In genomic region chr14:26533821-26534756, GRCm38 (mm10) we compare ENCODE assay signal across 8 mouse cellular contexts. TPM values are rescaled to one million over a fixed set of nuclear protein-coding genes. Genes with fewer than 3 reads are reported as not detected.
DNase-seq lines count a peak whose midpoint lies in the region; ATAC-seq and TF ChIP-seq lines count a peak whose summit lies in the region.

No protein-coding gene starts in this region.

- H3K27ac ChIP-seq in embryonic facial prominence, embryonic 15.5 days (replicated peaks) = peak overlapping the region; percentile 87
- peak overlapping the region; percentile 90 for H3K27ac ChIP-seq in heart, embryonic 12.5 days (ENCODE audit: poor library complexity, severe bottlenecking)
- H3K27ac ChIP-seq in lung, embryonic 15.5 days = peak overlapping the region; percentile 59

- peaks cover 43% of the 10 kb centered on the region for H3K4me1 ChIP-seq in G1E (ENCODE audit: insufficient read depth, low read depth, low read length)
- H3K4me1 ChIP-seq in embryonic facial prominence, embryonic 15.5 days = peaks cover 29% of the 10 kb centered on the region
- peaks cover 27% of the 10 kb centered on the region for H3K4me1 ChIP-seq in heart, embryonic 12.5 days (replicated peaks)
- H3K4me1 ChIP-seq in lung, embryonic 15.5 days = peaks cover 32% of the 10 kb centered on the region

- peak; percentile 58 for DNase-seq in G1E (ENCODE audit: low spot score)
- peak; percentile 73 for DNase-seq in adrenal gland, postnatal 10 days
- DNase-seq in kidney, postnatal 25 days = peak; percentile 52 to 75
- DNase-seq in right cerebral cortex, postnatal 10 days (ENCODE audit: low spot score in 2 of 2) = peak; percentile 50 to 62
- DNase-seq in yolk sac, embryonic 10.5 days (ENCODE audit: low spot score) = no peak

- peak overlapping the region; percentile 87 for H3K9ac ChIP-seq in embryonic facial prominence, embryonic 15.5 days
- H3K9ac ChIP-seq in heart, embryonic 12.5 days = peak overlapping the region; percentile 98
- H3K9ac ChIP-seq in lung, embryonic 15.5 days = peak overlapping the region; percentile 96

- peak overlapping the region; percentile 70 for H3K4me2 ChIP-seq in embryonic facial prominence, embryonic 15.5 days (replicated peaks)
- H3K4me2 ChIP-seq in heart, embryonic 12.5 days = peak overlapping the region; percentile 96
- H3K4me2 ChIP-seq in lung, embryonic 15.5 days = peak overlapping the region; percentile 88

- no peaks in the 10 kb centered on the region for H3K27me3 ChIP-seq in G1E (ENCODE audit: insufficient read depth, low read length)
- no peaks in the 10 kb centered on the region for H3K27me3 ChIP-seq in embryonic facial prominence, embryonic 15.5 days
- 0 out of 2 replicates have a peak, but pooled peaks cover 5% of the 10 kb centered on the region for H3K27me3 ChIP-seq in heart, embryonic 12.5 days (replicated peaks)
- H3K27me3 ChIP-seq in lung, embryonic 15.5 days = no peaks in the 10 kb centered on the region

- H3K4me3 ChIP-seq in G1E (ENCODE audit: low read depth, low read length) = peak overlapping the region; percentile 97
- H3K4me3 ChIP-seq in embryonic facial prominence, embryonic 15.5 days (replicated peaks) = peak overlapping the region; percentile 85
- H3K4me3 ChIP-seq in heart, embryonic 12.5 days = peak overlapping the region; percentile 85
- peak overlapping the region; percentile 76 for H3K4me3 ChIP-seq in lung, embryonic 15.5 days

- no peaks in the 10 kb centered on the region for H3K9me3 ChIP-seq in G1E (replicated peaks)
- no peaks in the 10 kb centered on the region for H3K9me3 ChIP-seq in embryonic facial prominence, embryonic 15.5 days (replicated peaks)
- H3K9me3 ChIP-seq in heart, embryonic 12.5 days (replicated peaks) = no peaks in the 10 kb centered on the region
- H3K9me3 ChIP-seq in lung, embryonic 15.5 days = no peaks in the 10 kb centered on the region

- no peak for TF ChIP-seq CTCF in G1E (IDR thresholded peaks at IDR 0.05; ENCODE audit: low read depth, low read length)

- no peak for ATAC-seq in G1E (ENCODE audit: extremely low read depth, insufficient number of reproducible peaks, low FRiP score, poor library complexity, severe bottlenecking)
- ATAC-seq in embryonic facial prominence, embryonic 15.5 days (ENCODE audit: insufficient number of reproducible peaks, low FRiP score, low TSS enrichment, low read depth) = peak; percentile 79
- ATAC-seq in heart, embryonic 12.5 days (ENCODE audit: insufficient number of reproducible peaks, low FRiP score) = peak; percentile 82
- peak; percentile 81 for ATAC-seq in lung, embryonic 15.5 days (ENCODE audit: borderline replicate concordance, extremely low read depth, low FRiP score, low TSS enrichment)

- H3K36me3 ChIP-seq in G1E (replicated peaks) = peaks cover 32% of the 10 kb centered on the region
- no peaks in the 10 kb centered on the region for H3K36me3 ChIP-seq in embryonic facial prominence, embryonic 15.5 days
- peaks cover 13% of the 10 kb centered on the region; the same call in 1 of the 2 replicates for H3K36me3 ChIP-seq in heart, embryonic 12.5 days
- H3K36me3 ChIP-seq in lung, embryonic 15.5 days = no peaks in the 10 kb centered on the region

- WGBS in embryonic facial prominence, embryonic 15.5 days = under 1% methylated on average over 85 of the region's 92 CpGs
- WGBS in heart, embryonic 12.5 days = under 1% methylated on average over 87 of the region's 92 CpGs
- WGBS in lung, embryonic 15.5 days = under 1% methylated on average over 85 of the region's 92 CpGs

RNA-seq across cellular contexts. Expression of gene Slmap, which starts 0.6 kb away (rescaled TPM):
- total RNA-seq in G1E (2014; fragmentation: Nextera tagmentation) = 159 and 171 TPM in 2 replicates
- 78.3 and 92.9 TPM in 2 replicates for total RNA-seq in G1E (2017)
- 58.4 and 69.9 TPM in 2 replicates for polyA plus RNA-seq in G1E (2012)
- 100 to 1,000 TPM in 1 of 2 experiments, 10 to 100 TPM in 1; 96.7 to 114 TPM for total RNA-seq in adrenal gland, postnatal 10 days (2021)
- 19.5 and 21.5 TPM in 2 replicates for polyA plus RNA-seq in embryonic facial prominence, embryonic 15.5 days (2015; fragmentation: Nextera tagmentation; extraction: Ambion mirVana)
- 125 and 127 TPM in 2 replicates for polyA plus RNA-seq in heart, embryonic 12.5 days (2016; fragmentation: Nextera tagmentation; extraction: Ambion mirVana)
- 25.5 and 26.4 TPM in 2 replicates for polyA plus RNA-seq in lung, embryonic 15.5 days (2015; fragmentation: Nextera tagmentation; extraction: Ambion mirVana)

RNA-seq across cellular contexts. Expression of gene Dennd6a, which starts 39.6 kb away (rescaled TPM):
- total RNA-seq in G1E (2014; fragmentation: Nextera tagmentation) (70.0 and 97.5 TPM in 2 replicates), G1E (2017) (48.1 and 51.6 TPM in 2 replicates)
- polyA plus RNA-seq in G1E (2012) = 11.0 and 11.2 TPM in 2 replicates
- 10 to 100 TPM; 31.8 to 36.1 TPM for total RNA-seq in adrenal gland, postnatal 10 days (2021)
- 27.8 and 28.3 TPM in 2 replicates for polyA plus RNA-seq in embryonic facial prominence, embryonic 15.5 days (2015; fragmentation: Nextera tagmentation; extraction: Ambion mirVana)
- 26.2 and 27.5 TPM in 2 replicates for polyA plus RNA-seq in heart, embryonic 12.5 days (2016; fragmentation: Nextera tagmentation; extraction: Ambion mirVana)
- 32.0 and 32.1 TPM in 2 replicates for polyA plus RNA-seq in lung, embryonic 15.5 days (2015; fragmentation: Nextera tagmentation; extraction: Ambion mirVana)
